Mouse (Mus musculus): Measurements from ENCODE around the gene Snapin. TPM values are rescaled to one million over a fixed set of nuclear protein-coding genes. Genes with fewer than 3 reads are reported as not detected.

The Snapin gene
- total RNA-seq (2014; rRNA removed; ENCODE audit: low replicate concordance): 44.3 and 59.2 TPM in 2 replicates
- polyA plus RNA-seq (2015; fragmentation: Nextera tagmentation; extraction: Ambion mirVana): 85.5 and 90.5 TPM in 2 replicates

- peak; percentile 92 for TF ChIP-seq CTCF (IDR thresholded peaks at IDR 0.05; ENCODE audit: low read depth)
- TF ChIP-seq EP300 (IDR thresholded peaks at IDR 0.05; ENCODE audit: low read depth): peak; percentile 84
- H3K4me2 ChIP-seq (ENCODE audit: low read depth, low read length): peak within 1 kb of the TSS; percentile 82
- ATAC-seq (ENCODE audit: insufficient read depth, low read depth): peak; percentile 99
- H3K9ac ChIP-seq (replicated peaks; ENCODE audit: low read depth, low read length): peak within 1 kb of the TSS; percentile 83
- no peaks in the 10 kb centered on the region for H3K9me3 ChIP-seq (replicated peaks; ENCODE audit: control insufficient read depth, low read length)
- H3K27me3 ChIP-seq (ENCODE audit: control insufficient read depth, insufficient read depth, low read length): no peaks in the 10 kb centered on the region
- peak within 1 kb of the TSS; percentile 95 for H3K4me3 ChIP-seq (ENCODE audit: low read depth, low read length)
- WGBS: under 1% methylated on average over 37 of the region's 37 CpGs
- peaks cover 7% of the 10 kb centered on the region for H3K4me1 ChIP-seq (ENCODE audit: control insufficient read depth, insufficient read depth)
- DNase-seq (ENCODE audit: low spot score): peak; percentile 97
- peaks cover 34% of the 10 kb centered on the region for H3K36me3 ChIP-seq (replicated peaks; ENCODE audit: control insufficient read depth, insufficient read depth, low read length)
- H3K27ac ChIP-seq (ENCODE audit: low read depth): peak within 1 kb of the TSS; percentile 82
These were observed at the start of gene Snapin for GRCm38 (mm10) chr3:90490696-90491256. Gene Snapin (minus strand): TSS chr3:90491033.

DNA sequence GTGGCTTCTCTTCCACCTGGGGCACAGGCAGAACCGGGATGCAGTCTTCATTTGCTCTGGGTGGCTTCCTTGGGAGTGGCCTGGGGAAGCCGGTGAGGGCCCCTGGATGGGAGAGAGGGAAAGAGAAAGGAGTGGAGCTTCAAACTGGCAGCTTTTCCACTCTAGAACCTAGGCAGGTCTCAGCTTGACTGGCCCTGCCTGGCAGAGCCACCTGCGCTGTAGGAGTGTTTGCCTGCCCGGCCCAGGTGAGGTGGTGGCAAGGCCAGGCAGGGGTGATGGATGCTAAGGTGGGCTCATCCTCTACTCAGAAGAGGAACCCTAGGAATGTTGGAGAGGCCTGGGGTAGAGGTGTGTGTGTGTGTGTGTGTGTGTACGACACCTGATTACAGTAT is 47.1 kb upstream of the Snapin start:
- H3K4me2 ChIP-seq (ENCODE audit: low read depth, low read length): peak overlapping the region; percentile 51
- no peak for DNase-seq (ENCODE audit: low spot score)
- H3K27me3 ChIP-seq (ENCODE audit: control insufficient read depth, insufficient read depth, low read length): no peaks in the 10 kb centered on the region
- no peaks in the 10 kb centered on the region for H3K36me3 ChIP-seq (replicated peaks; ENCODE audit: control insufficient read depth, insufficient read depth, low read length)
- no peak for ATAC-seq (ENCODE audit: insufficient read depth, low read depth)
- no peak for TF ChIP-seq EP300 (IDR thresholded peaks at IDR 0.05; ENCODE audit: low read depth)
- no peak for TF ChIP-seq CTCF (IDR thresholded peaks at IDR 0.05; ENCODE audit: low read depth)
- 72% methylated on average over 5 of the region's 5 CpGs for WGBS
- H3K27ac ChIP-seq (ENCODE audit: low read depth): peak overlapping the region; percentile 50; the same call in 1 of the 2 replicates
- H3K9ac ChIP-seq (replicated peaks; ENCODE audit: low read depth, low read length): peak overlapping the region; percentile 42
- peak overlapping the region; percentile 33 for H3K4me3 ChIP-seq (ENCODE audit: low read depth, low read length)
- no peaks in the 10 kb centered on the region for H3K9me3 ChIP-seq (replicated peaks; ENCODE audit: control insufficient read depth, low read length)
- H3K4me1 ChIP-seq (ENCODE audit: control insufficient read depth, insufficient read depth): 0 out of 2 replicates have a peak, but pooled peaks cover 4% of the 10 kb centered on the region

GRCm38 (mm10) chr3:90537141-90537904 is 46.5 kb upstream of the Snapin start, which contains the start of gene S100a16:
Gene S100a16 (plus strand): TSS chr3:90537254.
- DNase-seq (ENCODE audit: low spot score) (peak; percentile 66), ATAC-seq (ENCODE audit: insufficient read depth, low read depth) (peak; percentile 85)
- H3K27ac ChIP-seq (ENCODE audit: low read depth): peak within 1 kb of the TSS; percentile 50; the same call in 1 of the 2 replicates
- H3K4me2 ChIP-seq (ENCODE audit: low read depth, low read length): peak within 1 kb of the TSS; percentile 51
- peak within 1 kb of the TSS; percentile 42 for H3K9ac ChIP-seq (replicated peaks; ENCODE audit: low read depth, low read length)
- H3K4me3 ChIP-seq (ENCODE audit: low read depth, low read length): peak within 1 kb of the TSS; percentile 33
- 0 out of 2 replicates have a peak, but pooled peaks cover 4% of the 10 kb centered on the region for H3K4me1 ChIP-seq (ENCODE audit: control insufficient read depth, insufficient read depth)
- H3K27me3 ChIP-seq (ENCODE audit: control insufficient read depth, insufficient read depth, low read length): no peaks in the 10 kb centered on the region
- no peak for TF ChIP-seq EP300 (IDR thresholded peaks at IDR 0.05; ENCODE audit: low read depth)
- no peak for TF ChIP-seq CTCF (IDR thresholded peaks at IDR 0.05; ENCODE audit: low read depth)
- WGBS: 43% methylated on average over 10 of the region's 10 CpGs
- no peaks in the 10 kb centered on the region for H3K9me3 ChIP-seq (replicated peaks; ENCODE audit: control insufficient read depth, low read length)
- no peaks in the 10 kb centered on the region for H3K36me3 ChIP-seq (replicated peaks; ENCODE audit: control insufficient read depth, insufficient read depth, low read length)

DNA sequence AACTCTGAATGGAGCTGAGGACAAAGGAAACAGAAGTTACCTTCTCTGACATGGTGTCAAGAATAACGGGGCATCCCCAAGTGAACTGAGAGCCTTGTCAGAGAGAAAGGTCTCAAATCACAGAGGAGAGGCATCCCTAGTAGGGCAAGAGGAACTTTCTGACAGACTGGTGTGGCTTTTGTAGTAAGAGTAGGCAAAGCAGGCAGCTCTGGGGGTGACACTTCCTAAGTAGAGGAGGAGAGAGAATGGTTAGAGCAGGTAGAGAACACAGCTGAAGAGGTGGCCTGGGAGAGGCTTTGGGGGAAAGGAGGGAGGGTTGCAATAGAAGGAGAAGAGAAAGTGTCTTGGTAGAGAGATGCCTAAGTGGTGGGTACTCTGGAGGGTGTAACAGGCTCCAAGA is 44.6 kb upstream of the Snapin start:
- H3K4me3 ChIP-seq (ENCODE audit: low read depth, low read length): no peak overlapping the region
- no peak overlapping the region for H3K4me2 ChIP-seq (ENCODE audit: low read depth, low read length)
- no peaks in the 10 kb centered on the region for H3K9me3 ChIP-seq (replicated peaks; ENCODE audit: control insufficient read depth, low read length)
- H3K4me1 ChIP-seq (ENCODE audit: control insufficient read depth, insufficient read depth): 0 out of 2 replicates have a peak, but pooled peaks cover 4% of the 10 kb centered on the region
- no peak overlapping the region for H3K27ac ChIP-seq (ENCODE audit: low read depth)
- DNase-seq (ENCODE audit: low spot score) (no peak), ATAC-seq (ENCODE audit: insufficient read depth, low read depth) (no peak)
- no peak overlapping the region for H3K9ac ChIP-seq (replicated peaks; ENCODE audit: low read depth, low read length)
- H3K36me3 ChIP-seq (replicated peaks; ENCODE audit: control insufficient read depth, insufficient read depth, low read length): no peaks in the 10 kb centered on the region
- TF ChIP-seq CTCF (IDR thresholded peaks at IDR 0.05; ENCODE audit: low read depth) (no peak), EP300 (IDR thresholded peaks at IDR 0.05; ENCODE audit: low read depth) (no peak)
- no peaks in the 10 kb centered on the region for H3K27me3 ChIP-seq (ENCODE audit: control insufficient read depth, insufficient read depth, low read length)
- WGBS: 68% methylated on average over 1 of the region's 1 CpGs

GRCm38 (mm10) chr3:90531713-90532112 is 40.9 kb upstream of the Snapin start:
- DNase-seq (ENCODE audit: low spot score): no peak
- no peak overlapping the region for H3K27ac ChIP-seq (ENCODE audit: low read depth)
- H3K4me2 ChIP-seq (ENCODE audit: low read depth, low read length): no peak overlapping the region
- no peaks in the 10 kb centered on the region for H3K27me3 ChIP-seq (ENCODE audit: control insufficient read depth, insufficient read depth, low read length)
- H3K4me3 ChIP-seq (ENCODE audit: low read depth, low read length): no peak overlapping the region
- WGBS: 66% methylated on average over 5 of the region's 5 CpGs
- H3K9ac ChIP-seq (replicated peaks; ENCODE audit: low read depth, low read length): no peak overlapping the region
- no peak for TF ChIP-seq CTCF (IDR thresholded peaks at IDR 0.05; ENCODE audit: low read depth)
- no peak for TF ChIP-seq EP300 (IDR thresholded peaks at IDR 0.05; ENCODE audit: low read depth)
- no peaks in the 10 kb centered on the region for H3K9me3 ChIP-seq (replicated peaks; ENCODE audit: control insufficient read depth, low read length)
- no peaks in the 10 kb centered on the region for H3K36me3 ChIP-seq (replicated peaks; ENCODE audit: control insufficient read depth, insufficient read depth, low read length)
- H3K4me1 ChIP-seq (ENCODE audit: control insufficient read depth, insufficient read depth): no peaks in the 10 kb centered on the region
- no peak for ATAC-seq (ENCODE audit: insufficient read depth, low read depth)

Measured in heart, postnatal 0 days (tissue).